Mouse (Mus musculus): Measurements from ENCODE around the gene 4930432K21Rik. TPM values are rescaled to one million over a fixed set of nuclear protein-coding genes. Genes with fewer than 3 reads are reported as not detected.

Gene 4930432K21Rik
- polyA plus RNA-seq, 1 experiment from 2014 or later = 0.25 TPM

DNA sequence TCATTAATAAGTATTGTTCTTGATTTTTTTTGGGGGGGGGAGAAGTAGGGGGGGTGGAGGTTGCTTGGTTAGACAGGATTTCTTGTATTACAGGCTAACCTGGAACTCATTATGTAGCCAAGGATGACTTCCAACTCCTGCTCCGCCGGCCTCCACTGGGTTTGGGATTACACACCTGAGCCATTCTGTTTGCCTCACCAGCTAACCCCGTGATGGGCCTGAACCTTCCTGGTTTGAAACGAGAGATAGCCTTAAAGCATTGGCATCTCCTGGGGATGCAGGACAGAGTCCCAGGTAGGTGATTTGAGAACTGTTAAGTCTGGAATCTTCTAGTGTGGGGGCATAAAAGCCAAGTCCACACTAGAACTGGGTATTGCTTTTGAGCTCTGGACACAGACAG, 45.3 kb downstream of the 4930432K21Rik start:
- H3K36me3 ChIP-seq (replicated peaks) = no peaks in the 10 kb centered on the region
- no peak for ATAC-seq (ENCODE audit: insufficient read depth)
- H3K9ac ChIP-seq = no peak overlapping the region
- H3K4me3 ChIP-seq (replicated peaks) = no peak overlapping the region
- H3K4me2 ChIP-seq = no peak overlapping the region
- H3K27me3 ChIP-seq = peaks cover 17% of the 10 kb centered on the region
- WGBS (ENCODE audit: insufficient replicate concordance) = 63% methylated on average over 4 of the region's 4 CpGs
- peaks cover 28% of the 10 kb centered on the region for H3K4me1 ChIP-seq (replicated peaks)
- no peaks in the 10 kb centered on the region for H3K9me3 ChIP-seq (replicated peaks)
- no peak overlapping the region for H3K27ac ChIP-seq (replicated peaks)

GRCm38 (mm10) chr8:84193566-84193965, 45.7 kb downstream of the 4930432K21Rik start:
- 57% methylated on average over 5 of the region's 5 CpGs for WGBS (ENCODE audit: insufficient replicate concordance)

DNA sequence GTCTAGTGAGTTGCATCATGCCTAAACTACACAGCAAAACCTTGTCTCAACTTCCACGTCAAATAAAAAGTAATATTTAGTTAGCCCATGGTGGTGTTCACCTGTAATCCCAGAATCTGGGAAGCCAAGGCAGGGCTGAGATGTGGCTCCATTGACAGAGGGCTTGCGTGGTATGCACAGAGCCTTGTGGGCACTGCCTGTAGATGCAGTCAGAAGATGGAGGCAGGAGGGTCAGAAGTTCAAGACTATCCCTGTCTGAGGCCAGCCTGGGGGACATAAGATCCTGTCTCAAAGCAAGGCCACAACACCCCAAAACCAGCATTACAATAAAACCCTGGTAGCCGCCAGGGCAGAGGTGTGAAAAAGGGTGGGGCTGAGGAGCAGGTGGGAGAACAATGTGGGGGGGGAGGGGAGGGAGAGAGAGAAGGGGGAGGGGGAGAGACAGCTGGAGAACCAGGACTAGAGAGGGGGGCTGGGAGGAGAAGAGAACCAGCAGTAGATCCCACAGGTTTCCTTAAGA, 46.5 kb downstream of the 4930432K21Rik start:
- 56% methylated on average over 3 of the region's 3 CpGs for WGBS (ENCODE audit: insufficient replicate concordance)
- Histone ChIP-seq H3K4me2 (no peak overlapping the region), H3K4me1 (replicated peaks) (peaks cover 40% of the 10 kb centered on the region), H3K36me3 (replicated peaks) (no peaks in the 10 kb centered on the region), H3K9ac (no peak overlapping the region), H3K27me3 (peaks cover 17% of the 10 kb centered on the region), H3K4me3 (replicated peaks) (no peak overlapping the region), H3K27ac (replicated peaks) (no peak overlapping the region), H3K9me3 (replicated peaks) (no peaks in the 10 kb centered on the region)
- no peak for ATAC-seq (ENCODE audit: insufficient read depth)

More at GRCm38 (mm10) chr8:84193566-84193965, 45.7 kb downstream of the 4930432K21Rik start:
- Histone ChIP-seq H3K4me2 (no peak overlapping the region), H3K27ac (replicated peaks) (no peak overlapping the region), H3K27me3 (peaks cover 17% of the 10 kb centered on the region), H3K4me3 (replicated peaks) (no peak overlapping the region), H3K36me3 (replicated peaks) (no peaks in the 10 kb centered on the region), H3K4me1 (replicated peaks) (peaks cover 32% of the 10 kb centered on the region), H3K9ac (no peak overlapping the region), H3K9me3 (replicated peaks) (no peaks in the 10 kb centered on the region)
- no peak for ATAC-seq (ENCODE audit: insufficient read depth)

DNA sequence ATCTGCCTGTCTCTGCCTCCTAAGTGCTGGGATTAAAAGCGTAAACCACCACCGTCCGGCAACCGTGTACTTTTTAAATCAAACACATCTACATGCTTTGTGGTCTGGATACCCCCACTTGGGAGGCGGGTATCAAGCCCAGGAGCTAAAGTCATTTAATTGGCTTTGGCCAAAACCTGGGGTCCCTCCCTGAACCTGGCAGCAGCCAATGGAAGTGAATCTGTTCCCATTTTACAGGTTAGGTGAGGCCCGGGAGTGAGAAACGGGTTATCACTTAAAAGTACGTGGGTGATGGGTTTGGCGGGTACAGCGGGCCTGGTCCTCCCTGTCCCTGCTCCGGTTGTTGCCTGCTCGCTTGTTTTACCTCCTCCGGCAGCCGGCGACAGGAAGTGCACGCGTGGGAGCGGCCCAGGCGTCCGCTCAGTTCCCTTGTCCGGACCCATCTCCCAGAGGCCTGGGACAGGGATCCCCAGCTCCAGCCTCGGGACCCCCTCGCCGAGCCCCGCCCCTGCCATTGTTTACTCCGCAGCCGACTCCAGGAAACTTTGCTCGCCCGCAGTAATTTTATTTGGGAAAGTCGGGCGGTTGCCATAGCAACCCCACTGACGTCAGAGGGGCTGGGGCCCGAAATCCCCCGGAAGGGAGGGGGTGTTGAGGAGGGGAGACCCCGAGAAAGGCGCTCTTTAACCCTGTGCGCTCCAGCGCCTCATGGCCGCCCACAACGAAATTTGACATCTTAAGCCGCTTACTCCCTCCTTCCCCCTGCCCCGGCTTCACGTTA, 49.5 kb downstream of the 4930432K21Rik start:
- WGBS (ENCODE audit: insufficient replicate concordance) = 4% methylated on average over 43 of the region's 43 CpGs
- H3K9me3 ChIP-seq (replicated peaks) = no peaks in the 10 kb centered on the region
- peak; percentile 4 for ATAC-seq (ENCODE audit: insufficient read depth)
- H3K27me3 ChIP-seq = peaks cover 44% of the 10 kb centered on the region
- peak overlapping the region; percentile 43 for H3K9ac ChIP-seq
- H3K4me1 ChIP-seq (replicated peaks) = peaks cover 58% of the 10 kb centered on the region
- peak overlapping the region; percentile 70 for H3K27ac ChIP-seq (replicated peaks)
- H3K36me3 ChIP-seq (replicated peaks) = no peaks in the 10 kb centered on the region
- H3K4me2 ChIP-seq = peak overlapping the region; percentile 83
- H3K4me3 ChIP-seq (replicated peaks) = peak overlapping the region; percentile 54

DNA sequence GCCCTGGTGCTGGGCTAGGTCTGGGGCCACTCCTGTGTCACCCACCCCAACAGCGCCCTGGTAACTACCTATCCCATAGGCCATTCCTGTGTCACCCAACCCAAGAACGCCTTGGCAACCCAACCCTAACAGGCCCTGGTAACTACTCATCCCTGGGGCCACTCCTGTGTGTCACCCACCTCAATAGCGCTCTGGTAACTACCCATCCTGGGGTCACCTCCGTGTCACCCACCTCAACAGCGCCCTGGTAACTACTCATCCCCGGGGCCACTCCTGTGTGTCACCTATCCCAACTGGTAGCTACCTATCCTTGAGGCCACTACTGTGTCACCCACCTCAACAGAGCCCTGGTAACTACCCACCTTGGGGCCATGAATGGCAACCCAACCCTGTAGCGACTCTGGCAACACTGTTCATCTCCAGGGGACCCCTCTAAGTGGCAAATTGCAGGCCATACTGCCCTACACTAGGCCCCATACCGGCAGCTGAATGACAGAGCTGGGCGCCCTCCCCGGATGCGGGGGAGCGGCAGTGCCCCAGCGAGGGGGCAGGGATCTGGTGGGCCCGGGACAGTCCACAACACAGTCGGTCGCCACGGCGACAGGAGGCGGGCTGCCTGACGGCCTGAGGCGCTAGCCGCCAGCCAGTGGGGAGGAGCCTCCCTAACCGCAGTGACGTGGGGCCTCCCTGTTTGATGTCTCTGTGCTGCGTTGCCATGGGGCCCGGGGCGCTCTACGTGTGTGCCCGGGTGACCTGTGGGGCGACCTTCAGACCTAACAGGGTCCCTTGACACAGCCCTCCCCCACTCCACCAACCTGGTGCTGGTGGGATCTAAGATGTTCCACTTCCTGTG, 50.3 kb downstream of the 4930432K21Rik start:
- peaks cover 60% of the 10 kb centered on the region for H3K4me1 ChIP-seq (replicated peaks)
- WGBS (ENCODE audit: insufficient replicate concordance) = 3% methylated on average over 30 of the region's 30 CpGs
- H3K4me3 ChIP-seq (replicated peaks) = peak overlapping the region; percentile 54
- ATAC-seq (ENCODE audit: insufficient read depth) = peak; percentile 71
- peak overlapping the region; percentile 43 for H3K9ac ChIP-seq
- H3K36me3 ChIP-seq (replicated peaks) = no peaks in the 10 kb centered on the region
- peak overlapping the region; percentile 70 for H3K27ac ChIP-seq (replicated peaks)
- H3K9me3 ChIP-seq (replicated peaks) = no peaks in the 10 kb centered on the region
- peak overlapping the region; percentile 83 for H3K4me2 ChIP-seq
- H3K27me3 ChIP-seq = peaks cover 44% of the 10 kb centered on the region

DNA sequence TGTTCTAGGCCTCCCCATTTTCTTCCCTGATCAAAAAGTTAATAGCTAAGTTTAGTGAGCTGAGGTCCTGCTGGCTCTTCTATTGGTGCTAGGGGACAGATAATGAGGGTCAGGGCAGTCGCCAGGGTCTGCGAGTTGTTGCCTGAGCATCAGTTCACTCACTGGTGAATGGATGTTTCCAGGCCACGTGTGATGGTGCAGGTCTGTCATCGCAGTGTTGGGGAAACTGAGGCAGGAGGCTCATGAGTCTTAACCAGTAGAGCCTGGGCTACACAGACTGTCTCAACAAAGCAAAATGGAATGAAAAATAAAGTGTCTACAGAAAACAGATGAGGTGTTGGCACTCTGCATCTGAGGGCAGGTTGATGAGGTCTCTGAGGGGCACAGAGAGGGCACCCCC, 51.0 kb downstream of the 4930432K21Rik start:
- Histone ChIP-seq H3K4me1 (replicated peaks) (peaks cover 67% of the 10 kb centered on the region), H3K9me3 (replicated peaks) (no peaks in the 10 kb centered on the region), H3K4me3 (replicated peaks) (peak overlapping the region; percentile 54), H3K4me2 (peak overlapping the region; percentile 83), H3K27me3 (peaks cover 46% of the 10 kb centered on the region), H3K36me3 (replicated peaks) (no peaks in the 10 kb centered on the region), H3K9ac (peak overlapping the region; percentile 43; the same call in 1 of the 2 replicates), H3K27ac (replicated peaks) (peak overlapping the region; percentile 70)
- WGBS (ENCODE audit: insufficient replicate concordance) = 37% methylated on average over 4 of the region's 4 CpGs
- no peak for ATAC-seq (ENCODE audit: insufficient read depth)

DNA sequence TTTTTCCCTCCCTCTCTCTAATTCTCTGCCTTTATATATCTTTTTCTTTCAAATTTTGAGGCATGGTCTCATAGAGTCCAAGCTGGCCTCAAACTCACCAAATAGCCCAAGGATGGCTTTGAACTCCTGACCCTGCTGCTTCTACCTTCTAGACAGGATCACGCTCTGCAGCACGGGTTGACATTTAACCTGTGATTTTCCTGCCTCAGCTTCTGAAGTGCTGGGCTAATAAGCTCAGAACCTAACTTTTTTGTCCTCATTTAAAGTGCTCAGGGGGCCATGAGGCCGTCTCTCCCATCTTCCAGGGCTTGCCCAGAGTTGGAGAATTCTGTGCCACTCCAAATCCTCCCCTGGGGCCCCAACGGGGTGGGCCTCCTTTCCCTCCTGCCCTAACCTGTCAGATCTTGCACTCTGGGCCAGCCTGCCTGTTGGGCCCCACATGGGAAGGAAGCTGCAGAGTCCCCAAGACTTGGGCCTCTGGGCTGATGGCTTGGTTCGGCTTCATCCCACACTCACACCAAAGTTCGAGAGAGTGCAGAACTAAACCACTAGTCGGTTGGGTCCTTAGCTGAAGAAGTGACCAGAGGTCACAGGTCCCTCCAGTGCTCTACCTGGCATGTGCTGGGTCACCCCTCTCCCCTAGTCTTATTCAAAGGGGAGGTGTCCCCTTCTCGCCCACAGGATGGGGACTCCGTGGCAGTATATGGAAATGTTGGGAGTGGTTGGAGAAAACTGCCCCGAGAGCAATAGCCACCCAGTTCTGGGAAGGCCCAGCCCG, 51.7 kb downstream of the 4930432K21Rik start:
- H3K4me1 ChIP-seq (replicated peaks) = peaks cover 71% of the 10 kb centered on the region
- H3K9ac ChIP-seq = no peak overlapping the region
- peaks cover 50% of the 10 kb centered on the region for H3K27me3 ChIP-seq
- H3K4me3 ChIP-seq (replicated peaks) = no peak overlapping the region
- no peaks in the 10 kb centered on the region for H3K36me3 ChIP-seq (replicated peaks)
- H3K4me2 ChIP-seq = 0 out of 2 replicates have a peak overlapping the region, but pooled peaks have one; percentile 13
- no peaks in the 10 kb centered on the region for H3K9me3 ChIP-seq (replicated peaks)
- peak overlapping the region; percentile 38 for H3K27ac ChIP-seq (replicated peaks)
- 38% methylated on average over 11 of the region's 11 CpGs for WGBS (ENCODE audit: insufficient replicate concordance)
- ATAC-seq (ENCODE audit: insufficient read depth) = no peak

DNA sequence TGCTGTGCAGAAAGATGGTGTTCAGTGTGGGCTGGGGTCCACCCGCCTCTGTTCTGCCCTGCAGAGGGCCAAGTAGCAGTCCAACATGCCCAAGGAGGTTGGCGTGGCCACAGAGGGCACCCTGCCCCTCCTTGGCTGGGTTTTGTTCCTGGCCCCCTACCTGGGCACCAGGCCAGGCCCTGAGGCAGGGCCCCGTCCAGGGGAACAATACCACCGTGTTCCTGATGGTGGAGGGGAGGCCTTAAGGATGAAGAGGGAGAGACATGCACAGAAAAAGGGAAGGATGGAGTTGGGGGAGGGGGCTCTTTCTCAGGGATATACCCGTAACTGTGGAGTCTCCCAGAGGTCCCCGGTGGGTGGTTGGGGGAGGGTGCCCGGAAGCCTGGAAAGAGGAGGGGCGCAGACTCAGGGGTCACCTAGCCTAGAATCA, 52.3 kb downstream of the 4930432K21Rik start:
- H3K4me1 ChIP-seq (replicated peaks) = peaks cover 71% of the 10 kb centered on the region
- H3K27me3 ChIP-seq = peaks cover 50% of the 10 kb centered on the region
- no peak overlapping the region; the same call in 1 of the 2 replicates for H3K9ac ChIP-seq
- H3K27ac ChIP-seq (replicated peaks) = peak overlapping the region; percentile 38; the same call in 1 of the 2 replicates
- no peak for ATAC-seq (ENCODE audit: insufficient read depth)
- H3K4me2 ChIP-seq = peak overlapping the region; percentile 75
- no peaks in the 10 kb centered on the region for H3K36me3 ChIP-seq (replicated peaks)
- peak overlapping the region; percentile 62 for H3K4me3 ChIP-seq (replicated peaks)
- 25% methylated on average over 8 of the region's 8 CpGs for WGBS (ENCODE audit: insufficient replicate concordance)
- no peaks in the 10 kb centered on the region for H3K9me3 ChIP-seq (replicated peaks)

- peaks cover 71% of the 10 kb centered on the region for H3K4me1 ChIP-seq (replicated peaks)
- no peaks in the 10 kb centered on the region for H3K36me3 ChIP-seq (replicated peaks)
- peak overlapping the region; percentile 75 for H3K4me2 ChIP-seq
- H3K27me3 ChIP-seq = peaks cover 50% of the 10 kb centered on the region
- H3K27ac ChIP-seq (replicated peaks) = peak overlapping the region; percentile 62
- peak overlapping the region; percentile 62 for H3K4me3 ChIP-seq (replicated peaks)
- no peak for ATAC-seq (ENCODE audit: insufficient read depth)
- H3K9ac ChIP-seq = peak overlapping the region; percentile 59
- H3K9me3 ChIP-seq (replicated peaks) = no peaks in the 10 kb centered on the region
- 3% methylated on average over 68 of the region's 70 CpGs for WGBS (ENCODE audit: insufficient replicate concordance)
These were observed 53.1 kb downstream of the 4930432K21Rik start for GRCm38 (mm10) chr8:84200652-84201544.

Data from liver, embryonic 15.5 days (tissue).